Mouse (Mus musculus): ENCODE data around the gene Dcpp2.

DNA sequence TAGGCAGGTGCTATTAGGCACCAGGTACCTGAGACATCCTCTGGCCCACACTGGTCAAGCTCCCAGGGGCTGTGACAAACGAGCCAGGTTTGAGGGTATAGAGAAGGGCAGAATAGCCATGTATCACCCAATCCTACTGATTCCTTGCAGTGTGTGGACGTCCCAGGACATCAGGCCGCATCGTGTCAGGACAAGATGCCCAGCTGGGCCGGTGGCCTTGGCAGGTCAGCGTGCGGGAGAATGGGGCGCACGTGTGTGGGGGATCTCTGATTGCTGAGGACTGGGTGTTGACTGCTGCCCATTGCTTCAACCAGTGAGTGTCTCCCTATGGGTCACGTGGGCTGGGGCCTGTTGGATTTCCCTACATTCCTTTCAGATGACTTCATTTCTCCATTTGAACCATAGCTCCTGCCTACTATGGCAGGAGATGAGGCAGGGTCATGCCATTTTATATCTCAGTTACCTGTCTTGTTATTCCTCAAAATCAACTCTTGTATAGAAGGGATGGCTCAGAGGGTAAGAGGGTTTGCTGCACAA, 26.4 kb upstream of the Dcpp2 start:
- TF ChIP-seq POLR2A (IDR thresholded peaks at IDR 0.05; ENCODE audit: borderline replicate concordance, control insufficient read depth, low read depth, low read length) (no peak), CTCF (IDR thresholded peaks at IDR 0.05; ENCODE audit: control insufficient read depth, insufficient read depth, low read length) (no peak)
